Mouse (Mus musculus) small intestine, adult 2 months (tissue): ENCODE results near the gene Tubb5. TPM values are rescaled to one million over a fixed set of nuclear protein-coding genes. Genes with fewer than 3 reads are reported as not detected.

Experiments
- H3K27ac ChIP-seq: fragments of 200-500 bp; 2 replicates; pipeline ENCODE4 v1.5.1; 2012; ENCODE audit warnings: low read depth, low read length, control low read depth, inconsistent platforms; ENCODE audit not compliant: insufficient read depth
- H3K27me3 ChIP-seq: fragments of 200-500 bp; 2 replicates; pipeline ENCODE4 v1.6.1; 2012; ENCODE audit warnings: mild to moderate bottlenecking, moderate library complexity, low read length, inconsistent platforms; ENCODE audit not compliant: control insufficient read depth, insufficient read depth
- H3K36me3 ChIP-seq: fragments of 200-500 bp; 2 replicates; pipeline ENCODE4 v1.6.1; 2012; ENCODE audit warnings: mild to moderate bottlenecking, low read length, control low read depth, inconsistent platforms; ENCODE audit not compliant: control insufficient read depth, insufficient read depth
- H3K4me1 ChIP-seq: fragments of 200-500 bp; 2 replicates; pipeline ENCODE4 v1.6.1; 2012; ENCODE audit warnings: low read length, inconsistent platforms, mixed read lengths; ENCODE audit not compliant: control insufficient read depth, insufficient read depth, insufficient read length
- H3K4me3 ChIP-seq: fragments of 200-500 bp; 2 replicates; pipeline ENCODE4 v1.5.1; 2012; ENCODE audit warnings: low read depth, mild to moderate bottlenecking, control low read depth, inconsistent platforms, low read length, moderate library complexity
- CTCF ChIP-seq: fragments of 200-500 bp; IDR thresholded peaks from 2 replicates; pipeline ENCODE4 v1.5.1; 2012; ENCODE audit warnings: low read depth, mild to moderate bottlenecking, control low read depth, inconsistent platforms, low read length, moderate library complexity, mixed read lengths; ENCODE audit not compliant: insufficient replicate concordance, insufficient read length; ENCODE audit errors: extremely low read depth
- POLR2A ChIP-seq: fragments of 200-500 bp; IDR thresholded peaks from 2 replicates; pipeline ENCODE4 v1.6.1; 2012; ENCODE audit warnings: low read depth, mild to moderate bottlenecking, control low read depth, inconsistent platforms, low read length, moderate library complexity
- WGBS: fragments of 180-500 bp; shearing (Covaris S2); methylation state at CpG from one replicate; pipeline ENCODE4 v1.1.7; 2018; 5-methylcytosine and 5-hydroxymethylcytosine counted together
- polyA plus RNA-seq: library from polyadenylated mRNA; depleted of rRNA; stranded (reverse); fragments of >200 nt; gene quantifications from 2 replicates; pipeline ENCODE4 v1.2.3, GENCODE M21; 2012; rRNA removed

The Tubb5 gene
- 82.8 and 157 TPM in 2 replicates for polyA plus RNA-seq

DNA sequence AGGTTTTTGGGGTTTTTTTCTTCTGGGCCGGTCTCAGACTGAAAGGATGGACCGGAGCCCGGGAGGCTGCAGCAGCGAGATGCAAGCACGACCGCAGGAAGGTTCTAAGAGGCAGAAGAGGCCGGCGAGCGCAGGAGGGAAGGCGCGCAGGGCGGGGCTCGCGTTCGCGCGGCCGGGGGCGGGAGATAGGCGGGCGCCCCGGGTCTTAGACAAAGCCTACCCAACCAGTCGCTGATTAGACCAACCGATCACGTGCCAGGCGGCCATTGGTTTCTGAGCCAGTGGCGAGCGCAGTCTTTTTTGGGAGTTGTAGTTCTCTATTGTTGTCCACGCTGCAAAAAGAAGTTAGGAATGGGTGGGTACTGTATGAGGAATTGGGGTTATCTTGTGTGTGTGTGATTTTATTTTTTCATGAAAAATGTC lies at the start of gene Tubb5:
Gene Tubb5, minus strand, starts transcription at position 185 of the 423 bp plus-strand sequence.
- peaks cover 10% of the 10 kb centered on the region for H3K4me1 ChIP-seq
- H3K36me3 ChIP-seq, result peaks cover 25% of the 10 kb centered on the region
- no peaks in the 10 kb centered on the region for H3K27me3 ChIP-seq
- 2% methylated on average over 29 of the region's 29 CpGs for WGBS
- TF ChIP-seq CTCF (no peak), POLR2A (peak; percentile 97)
- H3K4me3 ChIP-seq, result peak within 1 kb of the TSS; percentile 93
- peak within 1 kb of the TSS; percentile 92 for H3K27ac ChIP-seq

DNA sequence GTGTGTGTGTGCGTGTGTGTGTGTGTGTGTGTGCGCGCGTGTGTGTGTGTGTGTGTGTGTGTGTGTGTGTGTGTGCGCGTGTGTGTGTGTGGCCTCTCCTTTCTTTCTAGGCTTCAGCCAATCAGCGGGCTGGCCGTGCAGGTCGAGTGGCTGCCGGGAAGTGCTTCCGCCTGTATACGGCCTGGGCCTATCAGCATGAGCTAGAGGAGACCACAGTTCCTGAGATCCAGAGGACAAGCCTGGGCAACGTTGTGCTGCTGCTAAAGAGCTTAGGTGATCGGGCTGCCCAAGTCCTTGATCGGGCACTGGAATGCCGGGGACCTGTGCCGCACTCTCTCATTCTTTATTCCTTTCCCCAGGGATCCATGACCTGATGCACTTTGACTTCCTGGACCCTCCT lies 49.6 kb upstream of the Tubb5 start:
- Histone ChIP-seq H3K4me3 (no peak overlapping the region), H3K27ac (no peak overlapping the region), H3K4me1 (no peaks in the 10 kb centered on the region), H3K36me3 (peaks cover 81% of the 10 kb centered on the region), H3K27me3 (no peaks in the 10 kb centered on the region)
- no peak for TF ChIP-seq POLR2A
- no peak for TF ChIP-seq CTCF
- WGBS, result 91% methylated on average over 11 of the region's 17 CpGs

DNA sequence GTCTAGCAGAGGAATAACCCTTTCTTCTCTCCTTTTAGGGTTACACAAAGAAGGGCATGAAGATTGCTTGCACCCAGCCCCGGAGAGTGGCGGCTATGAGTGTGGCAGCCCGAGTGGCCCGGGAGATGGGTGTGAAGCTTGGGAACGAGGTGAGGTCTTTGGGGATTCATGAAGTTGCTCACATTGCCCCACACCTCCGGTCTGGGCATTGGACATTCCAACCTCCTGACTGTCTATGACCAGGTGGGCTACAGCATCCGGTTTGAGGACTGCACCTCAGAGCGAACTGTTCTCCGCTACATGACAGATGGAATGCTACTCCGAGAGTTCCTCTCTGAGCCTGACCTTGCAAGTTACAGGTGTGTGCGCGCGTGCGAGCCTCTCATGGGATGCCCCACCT lies 45.7 kb upstream of the Tubb5 start:
- TF ChIP-seq CTCF, result no peak
- TF ChIP-seq POLR2A, result no peak
- peaks cover 62% of the 10 kb centered on the region for H3K36me3 ChIP-seq
- peaks cover 2% of the 10 kb centered on the region for H3K4me1 ChIP-seq
- no peak overlapping the region for H3K27ac ChIP-seq
- 94% methylated on average over 14 of the region's 14 CpGs for WGBS
- H3K4me3 ChIP-seq, result no peak overlapping the region
- no peaks in the 10 kb centered on the region for H3K27me3 ChIP-seq

DNA sequence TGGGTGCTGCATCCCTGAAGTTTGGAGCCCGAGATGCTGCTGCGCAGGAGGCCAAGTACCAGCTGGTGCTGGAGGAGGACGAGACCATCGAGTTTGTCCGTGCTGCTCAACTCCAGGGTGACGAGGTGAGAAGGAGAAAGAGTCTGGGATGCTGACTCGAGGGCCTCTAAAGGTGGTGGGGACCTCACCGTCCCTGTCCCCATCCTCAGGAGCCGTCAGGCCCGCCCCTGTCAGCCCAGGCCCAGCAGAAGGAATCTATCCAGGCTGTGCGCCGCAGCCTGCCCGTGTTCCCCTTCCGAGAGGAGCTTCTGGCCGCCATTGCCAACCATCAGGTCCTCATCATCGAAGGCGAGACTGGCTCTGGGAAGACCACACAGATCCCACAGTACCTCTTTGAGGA lies 44.8 kb upstream of the Tubb5 start:
- H3K4me1 ChIP-seq, result peaks cover 2% of the 10 kb centered on the region
- peaks cover 54% of the 10 kb centered on the region for H3K36me3 ChIP-seq
- no peaks in the 10 kb centered on the region for H3K27me3 ChIP-seq
- H3K4me3 ChIP-seq, result no peak overlapping the region
- H3K27ac ChIP-seq, result no peak overlapping the region
- 94% methylated on average over 17 of the region's 17 CpGs for whole genome bisulfite sequencing
- TF ChIP-seq CTCF (no peak), POLR2A (no peak)

DNA sequence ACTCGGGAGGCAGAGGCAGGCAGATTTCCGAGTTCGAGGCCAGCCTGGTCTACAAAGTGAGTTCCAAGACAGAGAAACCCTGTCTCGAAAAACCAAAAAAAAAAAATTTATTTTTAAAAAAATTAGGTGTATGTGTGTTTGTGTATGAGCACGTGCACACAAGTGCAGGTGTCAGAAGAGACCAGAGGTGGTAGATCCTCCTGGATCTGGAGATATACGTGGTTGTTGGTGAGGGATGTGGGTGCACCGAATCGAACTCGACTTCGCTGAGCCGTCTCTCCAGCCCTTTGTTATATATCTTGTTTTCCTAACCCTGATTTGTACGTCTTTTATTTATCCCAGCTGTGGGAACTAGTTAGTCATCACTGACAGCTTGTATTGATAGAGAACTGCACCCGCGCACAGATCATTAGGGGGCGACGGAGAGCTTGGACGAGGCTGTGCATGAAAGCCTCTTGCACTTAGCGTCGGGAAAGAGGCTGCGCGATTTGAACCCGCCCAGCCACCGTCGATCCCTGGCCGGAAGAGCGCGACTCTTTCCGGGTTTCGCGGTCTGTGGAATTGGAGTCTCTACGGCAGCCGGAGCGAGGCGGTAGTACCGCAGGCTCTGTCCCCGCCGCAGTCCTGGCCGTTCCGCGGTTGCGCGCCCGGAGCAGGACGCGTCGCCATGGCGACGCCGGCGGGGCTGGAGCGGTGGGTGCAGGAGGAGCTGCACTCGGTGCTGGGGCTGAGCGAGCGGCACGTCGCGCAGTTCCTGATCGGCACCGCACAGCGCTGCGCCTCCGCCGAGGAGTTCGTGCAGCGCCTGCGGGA lies 41.3 kb upstream of the Tubb5 start, which contains the start of gene Dhx16:
Gene Dhx16, plus strand, starts transcription at position 575 of the 813 bp plus-strand sequence.
- H3K27me3 ChIP-seq, result no peaks in the 10 kb centered on the region
- H3K4me1 ChIP-seq, result peaks cover 2% of the 10 kb centered on the region
- H3K27ac ChIP-seq, result peak within 1 kb of the TSS; percentile 32
- H3K4me3 ChIP-seq, result peak within 1 kb of the TSS; percentile 81
- peak; percentile 85 for TF ChIP-seq CTCF
- peak; percentile 55 for TF ChIP-seq POLR2A
- 5% methylated on average over 66 of the region's 66 CpGs for WGBS
- H3K36me3 ChIP-seq, result peaks cover 27% of the 10 kb centered on the region

DNA sequence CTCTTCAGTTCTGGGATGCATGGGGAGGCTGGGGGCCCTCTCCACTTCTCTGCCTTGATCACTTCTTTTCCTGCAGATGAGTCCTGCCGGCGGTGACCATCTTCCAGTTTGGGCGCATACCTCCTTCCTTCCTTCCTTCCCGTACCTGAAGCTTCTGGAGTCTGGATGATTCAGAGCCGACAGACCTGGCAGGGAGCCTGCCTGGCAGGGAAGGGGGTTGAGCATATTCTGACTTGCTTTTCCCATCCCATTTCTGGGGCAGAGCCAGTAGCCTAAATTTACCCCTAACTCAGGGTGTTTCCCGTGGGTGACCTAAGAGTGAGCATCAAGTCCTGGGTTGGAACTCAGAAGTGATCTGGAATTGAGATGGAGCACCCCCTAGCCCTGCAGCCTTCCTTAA lies 36.6 kb upstream of the Tubb5 start:
- Histone ChIP-seq H3K36me3 (no peaks in the 10 kb centered on the region), H3K27me3 (no peaks in the 10 kb centered on the region), H3K4me3 (no peak overlapping the region), H3K27ac (no peak overlapping the region), H3K4me1 (peaks cover 3% of the 10 kb centered on the region; the same call in 1 of the 2 replicates)
- WGBS, result 83% methylated on average over 6 of the region's 6 CpGs
- TF ChIP-seq CTCF (no peak), POLR2A (no peak)

DNA sequence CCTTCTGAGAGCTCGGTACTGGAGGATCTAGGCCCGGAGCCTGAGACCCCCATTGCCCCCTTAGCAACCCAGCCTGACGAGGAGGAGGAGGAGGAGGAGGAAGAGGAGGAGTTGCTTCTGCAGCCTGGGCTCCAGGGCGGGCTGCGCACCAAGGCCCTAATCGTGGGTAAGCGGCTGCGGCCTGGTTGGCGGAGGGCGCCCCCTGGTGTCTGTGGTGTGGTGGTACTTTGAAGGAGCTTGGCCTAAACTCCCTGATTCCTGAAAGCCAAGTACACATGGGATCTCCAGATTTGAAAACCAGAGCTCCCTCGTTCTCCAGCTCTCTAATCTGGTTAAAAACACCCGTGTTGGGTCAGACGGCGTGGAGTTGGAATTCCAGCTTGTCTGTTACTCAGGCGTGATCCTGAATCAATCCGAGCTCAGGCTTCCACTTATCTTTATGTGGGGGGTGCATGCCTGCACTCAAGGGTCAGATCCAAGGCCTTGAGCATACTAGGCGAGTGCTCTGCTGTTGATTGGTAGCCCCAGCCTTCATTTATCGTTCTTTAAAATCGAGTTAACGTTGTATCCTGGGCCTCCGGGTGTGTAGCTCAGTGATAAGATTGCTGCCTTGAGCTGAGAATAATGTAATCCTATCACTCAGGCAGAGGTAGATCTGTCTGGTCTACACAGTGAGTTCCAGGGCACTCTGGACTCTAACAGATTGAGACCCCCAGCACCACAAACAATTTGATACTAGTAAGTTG lies 35.8 kb upstream of the Tubb5 start:
- Histone ChIP-seq H3K27ac (no peak overlapping the region), H3K27me3 (no peaks in the 10 kb centered on the region), H3K4me3 (no peak overlapping the region), H3K36me3 (no peaks in the 10 kb centered on the region), H3K4me1 (peaks cover 5% of the 10 kb centered on the region; the same call in 1 of the 2 replicates)
- 22% methylated on average over 21 of the region's 21 CpGs for WGBS
- TF ChIP-seq POLR2A (no peak), CTCF (peak; percentile 95)
